Mouse (Mus musculus) MEL (cell line): ENCODE measurements around the gene Tcaf1. TPM values are rescaled to one million over a fixed set of nuclear protein-coding genes. Genes with fewer than 3 reads are reported as not detected.

ENCODE experiments used
- polyA plus RNA-seq, 2 experiments: library from polyadenylated mRNA; stranded (reverse) in 1 of 2; unstranded in 1 of 2; fragments of >175 nt in 1 of 2; fragments of >200 nt in 1 of 2; gene quantifications; 2 replicates each; pipeline versions ENCODE4 v1.2.1 to v1.2.4; 2012; ENCODE audit warnings: low replicate concordance in 2 of 2, low read depth in 1 of 2; ENCODE audit not compliant: insufficient read length in 2 of 2, insufficient read depth in 1 of 2, missing spikeins in 1 of 2
- total RNA-seq: library from RNA; depleted of rRNA; stranded (reverse); fragments of 300-350 nt; gene quantifications from 2 replicates; pipeline ENCODE4 v1.2.3, GENCODE M21; 2012; rRNA removed

Gene Tcaf1
- total and polyA plus RNA-seq, 3 experiments = not detected

Other genes starting within 250 kb of the Tcaf1 start
- gene Olfr458, start 244.9 kb downstream of the Tcaf1 start, total RNA-seq = not detected in 2 replicates
- not detected for gene Olfr458, start 244.9 kb downstream of the Tcaf1 start, polyA plus RNA-seq
- gene Olfr457, start 233.8 kb downstream of the Tcaf1 start, total RNA-seq = not detected in 2 replicates
- not detected for gene Olfr457, start 233.8 kb downstream of the Tcaf1 start, polyA plus RNA-seq
- gene Olfr456, start 222.9 kb downstream of the Tcaf1 start, total RNA-seq = not detected in 2 replicates
- gene Olfr456, start 222.9 kb downstream of the Tcaf1 start, polyA plus RNA-seq = not detected
- gene Olfr455, start 162.5 kb downstream of the Tcaf1 start, total RNA-seq = not detected in 2 replicates
- gene Olfr455, start 162.5 kb downstream of the Tcaf1 start, polyA plus RNA-seq = not detected
- not detected in 2 replicates for gene Tcaf3, start 112.4 kb downstream of the Tcaf1 start, total RNA-seq
- gene Tcaf3, start 112.4 kb downstream of the Tcaf1 start, polyA plus RNA-seq = not detected
- not detected in 2 replicates for gene Tcaf2, start 64.8 kb downstream of the Tcaf1 start, total RNA-seq
- not detected for gene Tcaf2, start 64.8 kb downstream of the Tcaf1 start, polyA plus RNA-seq
- gene Olfr453, start 29.3 kb upstream of the Tcaf1 start, total RNA-seq = not detected in 2 replicates
- gene Olfr453, start 29.3 kb upstream of the Tcaf1 start, polyA plus RNA-seq = not detected
- gene Olfr38, start 46.3 kb upstream of the Tcaf1 start, total RNA-seq = not detected in 2 replicates
- not detected for gene Olfr38, start 46.3 kb upstream of the Tcaf1 start, polyA plus RNA-seq
- gene Olfr452, start 75.0 kb upstream of the Tcaf1 start, total RNA-seq = not detected in 2 replicates
- gene Olfr452, start 75.0 kb upstream of the Tcaf1 start, polyA plus RNA-seq = not detected
- not detected in 2 replicates for gene Olfr450, start 101.9 kb upstream of the Tcaf1 start, total RNA-seq
- not detected for gene Olfr450, start 101.9 kb upstream of the Tcaf1 start, polyA plus RNA-seq
- gene Olfr449, start 124.3 kb upstream of the Tcaf1 start, total RNA-seq = not detected in 2 replicates
- not detected for gene Olfr449, start 124.3 kb upstream of the Tcaf1 start, polyA plus RNA-seq
- gene Olfr448, start 180.4 kb upstream of the Tcaf1 start, total RNA-seq = not detected in 2 replicates
- gene Olfr448, start 180.4 kb upstream of the Tcaf1 start, polyA plus RNA-seq = not detected
- not detected in 2 replicates for gene Olfr447, start 198.8 kb upstream of the Tcaf1 start, total RNA-seq
- not detected for gene Olfr447, start 198.8 kb upstream of the Tcaf1 start, polyA plus RNA-seq
- gene Olfr446, start 211.3 kb upstream of the Tcaf1 start, total RNA-seq = not detected in 2 replicates
- gene Olfr446, start 211.3 kb upstream of the Tcaf1 start, polyA plus RNA-seq = under 1 TPM in 1 of 2 experiments, not detected in 1; 0.01 TPM
- gene Olfr444, start 239.0 kb upstream of the Tcaf1 start, total RNA-seq = not detected in 2 replicates
- not detected for gene Olfr444, start 239.0 kb upstream of the Tcaf1 start, polyA plus RNA-seq